Mouse (Mus musculus): ENCODE measurements around the gene Ticam1.
A peak's percentile ranks its signal among the peaks of the same experiment; 100 is the strongest.
"Not testable (repeated sequence)": the region's sequence is repeated elsewhere in the genome, so short reads cannot be mapped to it uniquely, and the experiment has no call there.

Gene Ticam1

DNA sequence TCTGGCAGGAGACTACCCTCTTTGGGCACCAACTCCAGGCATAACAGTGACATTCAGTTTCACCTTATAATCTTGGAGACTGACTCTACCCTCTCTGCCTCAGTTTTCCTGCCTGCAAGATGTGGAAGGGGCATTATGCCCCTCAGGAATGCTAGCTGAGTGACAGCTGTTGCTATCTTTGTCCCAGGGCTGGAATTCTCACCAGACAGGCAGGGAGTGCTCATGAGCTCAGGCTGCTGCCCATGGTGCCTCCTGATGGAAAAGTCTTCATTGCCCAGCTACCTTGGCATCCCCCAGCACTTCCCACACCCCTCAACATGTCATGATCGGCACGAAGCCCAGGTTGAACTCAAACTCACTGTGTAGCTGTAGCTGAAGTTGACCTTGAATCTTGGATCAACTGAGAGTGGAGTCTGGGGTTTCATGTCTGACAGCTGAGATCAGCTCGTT is 13.9 kb downstream of the Ticam1 start:
- no peak for DNase-seq (ENCODE audit: low read depth)

DNA sequence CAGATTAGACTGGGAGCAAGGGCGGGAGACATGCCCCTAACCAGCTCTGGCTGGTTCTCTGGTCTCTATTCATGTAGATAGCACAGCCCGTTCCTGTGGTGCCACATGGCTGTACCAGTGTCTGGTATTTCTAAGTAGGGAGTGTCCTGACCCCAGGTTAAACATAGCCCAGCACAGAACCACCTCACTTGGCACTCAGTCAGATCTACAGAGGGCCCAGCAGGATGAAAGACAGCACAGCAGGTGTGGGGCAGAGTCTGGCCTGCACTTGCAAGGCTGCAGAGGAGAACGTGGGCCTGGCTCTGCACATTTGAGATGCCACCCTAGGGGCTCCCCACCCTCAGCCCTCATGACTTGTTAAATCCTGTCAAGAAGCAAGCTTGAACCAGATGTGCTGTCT is 15.4 kb downstream of the Ticam1 start:
- DNase-seq (ENCODE audit: low read depth): no peak

DNA sequence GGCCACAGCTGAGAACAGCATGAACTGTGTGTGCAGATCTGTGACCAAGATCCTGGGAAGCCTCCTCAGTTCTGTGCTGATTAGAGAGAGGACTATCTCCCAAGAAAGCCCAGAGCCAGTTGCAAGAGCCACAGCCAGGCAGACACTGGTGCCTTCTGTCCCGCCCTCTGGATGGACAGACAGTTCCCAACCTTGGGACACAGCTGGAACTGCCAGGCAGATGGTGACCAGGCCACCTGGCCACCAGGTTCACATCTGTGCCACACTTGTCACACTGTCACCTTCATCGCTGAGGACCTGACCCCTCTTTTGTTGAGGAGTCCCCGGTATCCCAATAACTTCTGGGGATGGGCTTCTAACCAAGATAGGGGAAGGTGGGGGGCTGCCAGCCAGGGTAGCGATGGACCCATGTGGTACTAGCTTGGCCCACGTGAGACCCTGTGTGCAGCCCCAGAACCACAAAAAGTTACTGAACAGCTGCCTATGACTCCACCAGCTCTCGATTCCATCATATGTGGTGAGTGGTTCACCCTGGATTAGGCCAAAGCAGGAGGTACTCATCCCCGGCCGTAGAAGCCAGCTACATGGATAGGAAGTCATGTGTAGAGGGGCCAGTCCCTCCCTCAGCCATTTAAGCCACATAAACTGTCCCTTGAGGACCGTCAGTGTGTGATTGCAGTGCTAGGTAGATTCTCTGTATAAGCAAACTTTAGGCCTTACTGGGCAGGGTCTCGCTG is 17.1 kb downstream of the Ticam1 start:
- DNase-seq (ENCODE audit: low read depth): no peak

DNA sequence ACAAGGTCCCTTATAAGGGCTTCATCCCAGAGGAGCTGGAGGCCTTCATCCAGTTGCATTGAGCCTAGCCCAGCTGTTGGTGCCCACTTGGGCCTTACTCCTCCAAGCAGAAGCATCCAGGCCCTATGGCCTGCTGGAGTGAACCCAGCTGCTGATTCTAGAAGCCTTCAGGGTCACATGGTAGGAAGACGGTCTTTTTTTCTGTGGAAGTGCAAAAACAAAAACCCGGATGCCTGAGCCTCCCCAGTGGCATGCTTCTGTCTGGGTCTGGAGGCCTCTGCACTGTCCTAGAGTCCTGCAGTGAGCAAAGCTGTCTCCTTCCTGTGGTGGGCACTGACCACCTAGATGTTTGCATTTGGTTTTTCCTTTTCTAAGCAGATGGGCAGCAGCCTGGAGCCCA is 17.8 kb downstream of the Ticam1 start:
- not testable (repeated sequence) for DNase-seq (ENCODE audit: low read depth)

DNA sequence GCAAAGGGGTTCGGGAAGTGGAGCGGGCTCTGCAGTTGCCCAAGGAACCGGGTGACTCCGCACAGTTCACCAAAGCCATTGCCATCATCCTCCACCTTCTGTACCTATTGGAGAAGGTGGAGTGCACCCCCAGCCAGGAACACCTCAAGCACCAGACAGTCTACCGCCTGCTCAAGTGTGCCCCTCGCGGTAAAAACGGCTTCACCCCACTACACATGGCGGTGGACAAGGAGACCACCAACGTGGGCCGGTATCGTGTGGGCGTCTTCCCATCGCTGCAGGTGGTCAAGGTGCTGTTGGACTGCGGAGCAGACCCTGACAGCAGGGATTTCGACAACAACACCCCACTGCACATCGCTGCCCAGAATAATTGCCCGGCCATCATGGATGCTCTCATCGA is 18.3 kb downstream of the Ticam1 start:
- not testable (repeated sequence) for DNase-seq (ENCODE audit: low read depth)

DNA sequence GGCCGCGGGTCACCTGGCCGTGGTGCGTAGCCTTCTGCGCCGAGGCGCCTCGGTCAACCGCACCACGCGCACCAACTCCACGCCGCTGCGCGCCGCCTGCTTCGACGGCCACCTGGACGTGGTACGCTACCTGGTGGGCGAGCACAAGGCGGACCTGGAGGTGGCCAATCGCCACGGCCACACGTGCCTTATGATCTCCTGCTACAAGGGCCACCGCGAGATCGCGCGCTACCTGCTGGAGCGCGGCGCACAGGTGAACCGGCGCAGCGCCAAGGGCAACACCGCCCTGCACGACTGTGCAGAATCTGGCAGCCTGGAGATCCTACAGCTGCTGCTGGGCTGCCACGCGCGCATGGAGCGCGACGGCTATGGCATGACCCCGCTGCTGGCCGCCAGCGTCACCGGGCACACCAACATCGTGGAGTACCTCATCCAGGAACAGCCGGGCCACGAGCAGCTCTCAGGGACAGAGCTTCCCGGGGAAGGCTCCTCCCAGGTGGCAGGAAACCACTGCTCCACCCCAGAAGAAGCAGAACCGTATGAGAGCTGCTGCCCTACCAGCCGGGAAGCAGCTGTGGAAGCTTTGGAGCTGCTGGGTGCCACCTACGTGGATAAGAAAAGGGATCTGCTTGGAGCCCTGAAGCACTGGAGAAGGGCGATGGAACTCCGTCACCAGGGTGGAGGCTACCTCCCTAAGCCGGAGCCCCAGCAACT is 19.2 kb downstream of the Ticam1 start:
- DNase-seq (ENCODE audit: low read depth): no peak

DNA sequence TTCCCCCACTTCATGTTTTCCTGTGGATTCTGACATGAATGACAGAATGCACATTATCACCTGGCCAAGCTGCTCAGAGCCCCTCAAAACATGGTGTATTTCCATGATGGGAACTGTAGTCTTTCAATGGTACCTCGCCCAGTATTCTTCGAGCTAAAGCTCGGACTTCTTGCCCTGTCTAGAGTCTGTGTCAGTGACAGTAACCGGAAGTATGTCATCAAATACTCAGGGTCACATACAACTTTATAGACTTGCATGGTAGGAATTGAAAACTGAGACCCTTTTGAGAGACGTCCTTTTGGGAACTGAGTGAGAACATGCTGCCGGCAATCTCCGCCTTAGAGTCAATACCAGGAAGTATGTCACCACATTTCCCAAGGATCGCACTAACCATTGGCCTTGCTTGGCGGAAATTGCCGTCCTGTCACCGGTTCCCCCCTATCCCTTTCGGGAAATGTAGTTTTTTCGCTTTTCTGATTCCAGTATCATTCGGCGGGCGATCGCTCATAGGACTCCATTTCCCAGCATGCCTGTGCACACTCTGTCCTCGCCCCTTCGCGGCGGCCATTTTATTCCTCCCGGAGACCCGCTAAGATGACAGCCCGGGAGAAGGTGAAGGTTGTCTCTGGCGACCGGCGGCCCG is 20.2 kb downstream of the Ticam1 start, which contains the start of gene Fem1a:
Gene Fem1a, plus strand, starts transcription at position 572 of the 643 bp plus-strand sequence.
- peak; percentile 96 for DNase-seq (ENCODE audit: low read depth)

DNA sequence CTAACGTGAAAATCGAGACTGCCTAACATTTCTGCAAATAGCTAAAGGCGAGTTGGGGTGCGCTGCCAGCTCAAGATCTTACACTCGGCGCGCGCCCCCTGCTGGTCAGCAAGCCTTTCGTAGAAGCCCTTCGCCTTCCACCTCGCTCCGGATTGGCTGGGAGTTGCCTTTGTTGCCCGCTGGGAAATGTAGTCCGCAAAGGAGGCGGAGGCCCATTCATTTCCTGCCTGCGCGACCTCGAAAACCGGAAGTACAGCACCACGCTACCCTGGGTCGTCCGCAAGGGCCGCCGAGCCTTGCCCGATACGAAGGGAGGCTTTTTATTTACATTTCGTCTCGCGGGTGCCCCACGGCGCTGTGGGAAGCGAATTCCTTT is 20.7 kb downstream of the Ticam1 start:
- DNase-seq (ENCODE audit: low read depth): peak; percentile 98

DNA sequence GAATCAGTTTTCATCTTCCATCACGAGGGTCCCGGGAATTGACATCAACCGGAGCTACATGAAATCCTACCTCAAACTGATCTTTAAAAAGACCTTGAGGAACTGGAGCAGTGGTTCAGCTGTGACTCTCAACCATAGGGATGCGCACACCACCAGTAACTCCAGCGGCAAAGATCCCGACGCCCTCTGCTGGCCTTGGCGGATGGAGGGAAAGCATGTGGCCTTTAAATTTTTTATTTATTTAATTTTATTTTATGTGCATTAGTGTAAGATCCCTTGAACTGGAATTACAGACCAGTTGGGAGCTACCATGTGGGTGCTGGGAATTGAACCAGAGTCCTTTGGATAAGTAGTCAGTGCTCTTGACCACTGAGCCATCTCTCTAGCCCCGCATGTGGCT is 21.2 kb downstream of the Ticam1 start:
- no peak for DNase-seq (ENCODE audit: low read depth)

DNA sequence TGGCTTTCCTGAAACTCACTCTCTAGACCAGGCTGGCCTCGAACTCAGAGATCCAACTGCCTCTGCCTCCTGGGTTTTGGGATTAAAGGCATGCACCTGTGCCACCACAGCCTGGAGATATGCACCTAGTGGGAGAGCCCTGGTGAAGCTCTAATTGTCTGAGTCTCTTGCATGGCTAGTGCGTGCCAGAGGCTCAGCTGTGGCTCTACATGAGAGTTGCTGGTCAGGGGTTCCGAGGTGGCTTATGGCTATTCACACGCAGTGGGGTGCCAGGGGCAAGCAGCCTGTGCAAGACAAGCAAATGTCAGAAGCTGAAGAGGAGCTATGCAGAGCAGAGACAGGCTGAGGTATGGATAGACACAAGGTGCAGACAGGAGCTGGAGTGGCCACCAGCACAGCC is 21.9 kb downstream of the Ticam1 start:
- DNase-seq (ENCODE audit: low read depth): no peak

DNA sequence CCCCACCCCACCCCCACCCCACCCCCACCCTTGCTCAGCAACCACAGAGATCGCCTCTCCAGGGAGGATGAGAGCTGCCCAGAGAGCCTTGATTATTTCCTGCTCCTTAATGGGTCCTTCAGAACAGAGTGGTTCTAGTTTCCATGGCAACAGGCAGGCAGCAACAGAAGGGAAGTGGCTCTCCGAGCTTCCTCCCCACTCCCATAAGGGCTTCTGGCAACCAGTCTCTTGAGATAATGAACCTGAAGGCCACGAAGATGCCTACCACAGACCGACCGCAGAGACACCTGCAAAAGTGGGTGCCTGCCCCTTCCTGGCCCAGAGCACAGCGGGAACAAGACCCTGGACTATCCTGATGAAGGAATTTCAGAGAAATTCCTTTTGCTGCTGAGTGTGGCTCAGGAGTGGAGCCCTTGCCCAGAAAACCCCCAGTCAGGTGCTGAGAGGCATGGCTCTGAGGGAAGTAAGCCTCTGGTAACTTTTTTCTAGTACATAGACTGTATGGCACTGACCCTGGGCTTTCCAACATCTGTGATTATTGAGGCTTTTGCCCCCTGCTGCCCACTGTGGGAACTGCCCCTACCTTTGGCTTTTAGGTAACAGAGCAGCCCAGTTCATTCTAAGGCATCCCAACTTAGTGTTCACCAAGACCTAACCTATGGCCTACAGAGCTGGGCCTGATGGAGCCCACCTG is 25.3 kb downstream of the Ticam1 start:
- DNase-seq (ENCODE audit: low read depth): peak; percentile 68

DNA sequence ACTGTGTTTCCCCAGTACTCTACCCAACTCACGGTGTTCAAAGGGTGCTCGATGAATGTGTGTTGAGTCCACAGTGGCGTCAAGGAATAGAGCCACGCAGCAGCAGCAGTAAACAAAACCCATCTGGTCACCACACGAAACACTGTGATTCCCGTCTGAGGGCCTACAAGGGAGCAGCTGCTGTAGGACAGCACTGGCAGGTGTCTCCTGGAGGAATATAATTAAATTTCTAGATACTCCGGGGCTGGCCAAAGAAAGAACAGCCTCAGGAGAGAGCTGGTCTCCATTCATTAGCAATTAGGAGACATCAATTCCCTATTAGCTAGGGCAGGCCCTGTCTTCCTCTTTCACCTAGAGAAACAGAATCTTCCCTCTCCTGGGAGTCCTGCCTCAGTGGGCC is 31.0 kb downstream of the Ticam1 start:
- no peak for DNase-seq (ENCODE audit: low read depth)

DNA sequence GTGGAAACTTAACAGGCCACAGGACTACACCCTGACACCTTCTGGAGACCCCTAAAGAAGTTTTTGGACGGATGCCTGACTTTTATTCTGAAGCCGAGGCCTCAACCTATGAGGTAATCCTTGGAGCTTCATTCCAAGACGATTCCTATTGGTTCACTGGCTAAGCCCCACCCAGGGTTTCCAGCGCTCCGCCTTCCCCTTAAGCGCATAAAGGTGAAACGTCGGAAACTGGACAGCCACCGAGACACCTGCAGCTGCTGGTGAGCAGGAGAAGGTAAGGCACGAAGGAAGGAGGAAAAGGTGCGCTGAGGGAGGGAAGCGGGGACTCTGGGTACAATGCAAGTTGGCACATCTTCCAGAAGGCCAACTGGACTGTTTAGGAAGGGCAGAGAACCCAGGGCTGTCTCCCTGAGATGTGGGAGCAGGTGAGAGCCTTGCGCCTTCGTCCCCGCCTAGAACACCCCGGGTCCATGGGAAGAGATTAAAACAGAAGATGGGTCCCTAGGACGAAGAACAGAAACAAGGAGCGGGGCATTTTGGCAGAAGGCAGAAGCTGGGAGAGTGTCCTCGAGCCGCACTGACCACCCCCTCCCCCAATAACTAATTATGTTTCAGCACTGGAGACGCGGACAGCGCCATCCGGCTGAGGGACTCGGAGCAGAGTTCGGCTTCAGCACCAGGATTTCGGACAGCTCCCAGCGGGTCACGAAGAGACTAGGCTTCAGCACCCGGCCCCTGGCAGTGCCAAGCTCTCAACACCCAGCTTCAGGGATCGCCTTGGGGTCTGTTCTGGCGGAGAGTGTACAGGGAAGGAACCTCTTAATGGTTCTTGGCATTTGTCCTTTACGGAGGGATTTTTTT is 34.8 kb downstream of the Ticam1 start:
- DNase-seq (ENCODE audit: low read depth): peak; percentile 93

DNA sequence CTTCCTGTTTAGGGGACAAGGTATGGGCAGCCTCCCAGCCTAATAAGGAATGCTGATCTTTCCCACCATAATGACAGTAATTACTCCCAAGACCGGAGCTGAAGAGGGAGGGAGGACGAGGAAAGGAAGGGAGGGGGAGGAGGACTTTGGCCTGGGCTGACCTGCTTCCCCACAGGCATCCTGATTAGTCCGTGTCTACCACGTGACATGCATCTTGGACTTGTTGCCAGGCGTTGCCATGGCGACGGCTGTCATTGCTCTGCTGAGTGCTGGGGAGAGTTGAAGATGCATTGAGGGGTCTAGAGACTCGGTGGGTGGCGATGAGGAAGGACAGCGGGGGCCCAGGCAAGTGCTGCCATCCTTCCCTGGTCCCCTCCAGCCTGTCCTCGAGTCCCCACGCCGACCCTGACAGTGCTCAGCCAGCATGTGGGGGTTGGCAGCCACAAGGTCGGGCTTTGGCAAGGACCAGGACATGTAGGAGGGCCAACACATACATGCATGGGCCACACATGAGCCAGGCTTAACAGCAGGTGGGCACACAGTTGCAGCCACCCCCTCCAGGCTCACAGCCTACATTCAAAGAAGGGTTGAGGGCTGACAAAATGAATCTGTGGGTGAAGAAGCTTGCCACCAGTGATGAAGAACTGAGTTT is 42.6 kb downstream of the Ticam1 start:
- DNase-seq (ENCODE audit: low read depth): no peak

DNA sequence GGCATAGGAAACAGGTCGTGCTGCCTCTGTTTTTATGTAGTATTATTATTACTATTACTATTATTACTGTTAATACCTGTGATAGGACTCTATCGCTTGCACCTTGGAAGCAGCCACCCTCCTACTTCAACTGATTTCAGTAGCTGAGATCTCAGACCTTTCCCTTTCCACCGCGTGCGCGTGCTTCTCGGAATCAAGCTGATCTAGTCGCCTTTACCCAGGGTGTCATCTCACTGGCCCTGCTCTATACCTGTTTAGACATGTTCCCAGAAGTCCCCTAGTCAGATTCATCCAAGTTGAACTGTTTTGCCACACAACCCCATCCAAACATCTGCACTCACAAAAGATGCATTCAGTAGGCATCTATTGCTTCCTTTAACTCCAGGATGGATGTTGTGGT is 43.2 kb downstream of the Ticam1 start:
- DNase-seq (ENCODE audit: low read depth): no peak

DNA sequence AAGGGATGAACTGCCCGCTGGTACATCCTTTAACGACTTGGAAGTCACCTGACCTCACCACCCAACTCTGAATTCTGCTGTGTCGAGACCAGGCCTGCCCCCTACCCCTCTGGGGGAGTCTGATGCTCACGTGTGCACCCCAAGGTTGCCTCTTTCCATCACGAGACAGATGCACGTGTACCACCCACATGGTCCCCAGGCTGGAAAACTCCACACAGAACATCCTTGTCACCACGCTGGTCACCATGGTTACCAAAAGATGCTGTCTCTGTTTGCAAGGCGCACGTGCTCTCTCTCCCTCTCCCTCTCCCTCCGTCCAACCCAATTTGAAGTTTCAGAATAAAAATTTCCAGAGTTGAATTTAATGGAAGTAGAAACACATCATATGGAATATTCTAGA is 46.6 kb downstream of the Ticam1 start:
- no peak for DNase-seq (ENCODE audit: low read depth)

DNA sequence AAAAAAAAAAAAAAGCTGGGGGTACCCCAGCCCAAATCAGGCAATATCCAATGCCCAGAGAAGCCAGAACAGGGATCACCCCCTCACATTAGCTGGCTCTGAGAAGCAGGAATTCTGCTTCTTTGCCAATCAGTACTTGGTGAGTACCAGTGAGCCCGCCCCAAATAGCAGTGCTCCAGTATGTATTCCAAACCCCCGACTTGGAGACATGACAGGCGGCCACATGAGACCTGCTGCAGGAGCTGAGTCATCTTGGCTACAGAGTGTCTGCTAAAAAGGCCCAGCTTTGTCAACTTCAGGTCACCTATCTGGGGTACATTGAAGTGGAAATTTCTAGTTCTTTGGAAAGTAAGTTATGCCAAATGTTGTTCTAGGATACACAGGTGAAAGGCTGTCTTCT is 50.0 kb downstream of the Ticam1 start:
- DNase-seq (ENCODE audit: low read depth): no peak

DNA sequence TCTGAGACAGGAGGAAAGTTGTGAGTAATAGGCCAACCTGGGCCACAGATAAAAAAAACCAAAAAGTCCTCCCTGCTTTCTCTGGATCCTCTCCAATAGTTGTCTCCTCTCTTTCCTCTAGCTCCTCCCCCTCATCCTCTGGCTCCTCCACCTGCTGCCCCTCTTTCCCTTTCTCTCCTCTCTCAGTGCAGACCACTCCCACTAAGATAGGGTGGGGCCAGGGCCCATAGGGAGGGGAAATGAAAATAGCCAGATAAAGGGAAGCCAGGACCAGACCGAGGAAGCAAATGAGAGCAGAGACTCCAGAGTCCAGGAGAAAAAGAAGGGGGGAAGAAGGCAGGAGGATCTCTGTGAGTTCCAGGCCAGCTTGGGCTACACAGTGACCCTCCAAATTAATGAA is 51.7 kb downstream of the Ticam1 start:
- no peak for DNase-seq (ENCODE audit: low read depth)

DNA sequence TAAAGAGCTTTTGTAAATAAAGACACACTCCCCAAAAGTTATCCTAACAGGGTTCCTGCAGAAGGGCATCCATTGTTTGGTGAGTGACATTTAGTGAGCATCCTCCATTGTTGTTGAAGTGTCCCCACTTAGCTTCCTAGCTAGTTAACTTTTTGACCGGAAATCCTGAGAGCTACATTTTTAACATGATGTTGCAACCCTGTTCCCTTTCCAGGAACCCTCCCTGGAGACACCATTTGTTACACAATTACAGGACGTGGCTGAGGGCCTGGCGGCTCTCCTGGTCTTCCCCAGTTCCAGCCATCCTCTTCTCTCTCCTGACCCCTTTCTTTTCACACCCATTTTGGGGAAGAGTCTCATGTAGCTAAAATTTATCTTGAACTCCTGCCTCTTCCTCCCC is 56.8 kb downstream of the Ticam1 start:
- DNase-seq (ENCODE audit: low read depth): no peak
